Mouse (Mus musculus): ENCODE results near the gene Supt6.
A peak's percentile ranks its signal among the peaks of the same experiment; 100 is the strongest.

Gene Supt6

GRCm38 (mm10) chr11:78167257-78167959 lies 78.4 kb downstream of the Supt6 start:
- no peak for DNase-seq (ENCODE audit: low read depth)

DNA sequence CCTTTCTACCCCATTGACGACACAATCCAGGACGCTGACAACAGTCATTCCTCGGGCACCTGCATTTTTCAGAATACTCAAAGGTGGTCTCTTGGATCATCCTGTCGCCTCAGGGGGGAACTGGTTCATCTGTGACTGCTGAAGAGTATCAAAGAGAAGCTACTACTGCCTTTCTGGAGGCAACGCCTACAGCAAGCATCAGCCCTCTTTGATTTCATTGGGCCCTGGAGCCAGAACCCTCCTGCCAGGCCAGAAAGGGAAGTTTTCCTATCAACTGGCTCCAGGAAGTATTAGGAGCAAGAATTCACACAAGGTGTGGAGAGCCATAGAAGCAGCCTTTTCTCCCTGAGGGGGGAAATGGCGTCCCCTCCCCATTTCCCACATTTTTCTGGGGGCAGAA lies 79.1 kb downstream of the Supt6 start:
- no peak for DNase-seq (ENCODE audit: low read depth)

- DNase-seq (ENCODE audit: low read depth), result peak; percentile 61
These were observed 79.6 kb downstream of the Supt6 start for GRCm38 (mm10) chr11:78166161-78166560.

DNA sequence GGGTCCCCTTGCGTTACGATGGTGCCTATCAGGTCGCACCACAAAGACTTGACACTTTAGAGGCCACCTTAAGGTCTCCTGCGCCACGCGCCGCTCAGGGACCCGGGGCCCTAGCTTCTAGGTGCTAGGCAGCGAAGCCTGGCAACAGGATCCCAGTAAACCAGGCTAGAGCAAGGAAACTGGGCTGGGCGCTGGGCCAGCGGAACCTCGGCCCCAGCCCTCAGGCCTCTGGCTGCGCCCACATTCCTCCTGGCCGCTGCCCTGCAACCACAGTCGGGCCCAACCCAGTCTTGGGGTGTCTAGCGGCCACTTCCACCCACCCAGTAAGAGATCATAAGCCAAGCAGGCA lies 80.1 kb downstream of the Supt6 start:
- peak; percentile 78 for DNase-seq (ENCODE audit: low read depth)

GRCm38 (mm10) chr11:78164924-78165760 lies 80.6 kb downstream of the Supt6 start, which contains the start of gene Traf4:
TSS of gene Traf4 (minus strand) at chr11:78165589.
- peak; percentile 82 for DNase-seq (ENCODE audit: low read depth)

DNA sequence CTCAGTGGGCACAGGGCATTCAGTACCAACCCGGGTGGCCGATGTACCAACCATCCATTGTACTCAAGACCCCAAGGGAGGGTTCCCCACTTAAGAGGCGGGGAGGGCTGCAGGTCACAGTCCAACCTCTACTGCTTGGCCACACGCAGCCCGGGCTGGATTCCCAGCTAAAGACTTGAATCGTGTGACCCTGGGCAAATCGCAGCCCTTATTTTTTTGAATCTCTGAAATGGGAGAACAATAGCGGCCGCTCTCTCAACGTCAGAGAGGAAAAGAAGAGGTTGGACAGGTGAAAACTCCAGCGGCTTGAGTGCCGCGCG lies 81.2 kb downstream of the Supt6 start:
- peak; percentile 40 for DNase-seq (ENCODE audit: low read depth)

DNA sequence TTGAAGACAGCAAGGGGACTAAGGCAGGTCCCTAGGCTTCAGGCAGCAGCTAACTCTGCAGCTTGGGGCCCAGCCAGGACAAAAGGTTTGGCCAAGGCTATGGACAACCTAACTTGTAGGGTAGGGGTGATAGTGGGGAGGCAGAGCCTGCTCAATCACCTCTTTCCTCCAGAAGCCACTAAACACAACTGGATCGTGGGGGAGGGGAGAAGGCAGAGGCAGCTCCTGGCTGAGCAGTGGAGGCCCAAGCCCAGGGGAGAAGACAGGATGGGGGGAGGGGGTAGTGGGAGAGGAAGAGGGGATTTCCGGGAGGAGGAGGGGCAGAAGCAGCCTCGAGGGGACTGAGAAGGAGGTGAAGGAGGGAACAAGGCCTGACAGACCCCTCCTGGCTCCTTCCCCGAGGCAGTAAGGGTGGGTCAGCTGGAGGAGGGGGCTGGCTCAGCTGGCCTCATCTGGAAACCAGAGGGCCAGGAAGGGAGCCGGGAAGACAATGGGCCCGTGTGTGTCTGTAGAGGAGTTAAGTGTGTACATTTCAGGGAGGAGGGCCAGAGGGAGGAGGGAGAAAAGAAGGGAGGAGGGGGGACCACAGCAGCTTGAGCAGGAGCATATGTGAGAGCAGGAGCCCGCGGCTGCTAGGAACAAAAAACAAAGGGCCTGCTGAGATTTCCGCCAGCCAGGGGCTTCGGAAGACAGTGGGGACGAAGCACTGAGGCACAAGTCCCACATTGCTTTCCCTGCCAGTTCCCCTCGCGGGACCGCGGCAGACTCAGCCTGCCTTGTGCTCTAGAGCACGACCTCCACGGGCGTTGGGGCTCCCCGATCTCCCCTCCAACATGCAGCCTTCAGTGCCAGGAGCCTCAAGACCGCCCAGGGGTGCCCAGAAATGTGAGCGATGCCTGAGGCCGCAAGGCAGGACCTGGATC lies 81.8 kb downstream of the Supt6 start:
- peak; percentile 50 for DNase-seq (ENCODE audit: low read depth)

GRCm38 (mm10) chr11:78163045-78163444 lies 82.7 kb downstream of the Supt6 start:
- no peak for DNase-seq (ENCODE audit: low read depth)

DNA sequence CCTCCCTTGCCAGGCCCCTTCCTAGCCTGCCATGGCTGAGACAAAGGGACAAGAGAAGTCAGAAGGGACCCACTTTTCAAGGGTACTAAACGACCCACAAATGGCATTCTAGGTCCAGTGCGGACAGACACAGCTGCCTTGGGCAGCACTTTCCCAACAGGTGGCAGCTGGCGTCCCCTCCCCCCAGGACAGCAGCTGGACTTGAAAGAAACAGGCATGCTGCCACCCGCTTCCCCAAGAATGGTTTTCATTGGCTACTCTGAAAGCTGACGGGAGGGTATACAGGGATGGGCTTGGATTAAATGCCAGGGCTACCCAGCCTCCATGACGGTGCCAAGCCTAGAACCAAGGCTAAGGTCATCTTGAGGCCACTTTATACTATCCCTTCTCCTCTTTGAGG lies 83.3 kb downstream of the Supt6 start:
- no peak for DNase-seq (ENCODE audit: low read depth)

- DNase-seq (ENCODE audit: low read depth), result no peak
These were observed 83.8 kb downstream of the Supt6 start for GRCm38 (mm10) chr11:78161968-78162367.

GRCm38 (mm10) chr11:78161169-78161568 lies 84.6 kb downstream of the Supt6 start:
- no peak for DNase-seq (ENCODE audit: low read depth)

- DNase-seq (ENCODE audit: low read depth), result no peak
These were observed 85.1 kb downstream of the Supt6 start for GRCm38 (mm10) chr11:78160675-78161074.

DNA sequence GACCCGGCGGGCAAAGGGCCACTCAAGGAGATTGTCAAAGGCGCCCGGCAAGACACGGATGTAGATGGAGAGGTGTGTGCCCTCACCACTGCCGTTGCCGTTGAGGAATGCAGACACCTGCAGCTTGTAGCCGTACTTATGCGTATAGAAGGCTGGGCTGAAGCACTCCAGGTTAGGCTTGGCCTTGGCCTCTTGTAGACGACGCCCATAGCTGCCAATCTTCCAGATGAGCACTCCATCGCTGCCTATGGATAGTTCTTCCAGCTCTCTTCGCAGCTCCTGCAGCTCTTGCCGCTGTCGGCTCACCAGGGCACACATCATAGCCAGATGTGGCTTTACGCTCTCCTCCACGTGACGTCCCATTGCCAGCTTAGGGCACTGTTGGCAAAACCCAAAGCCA lies 85.6 kb downstream of the Supt6 start:
- DNase-seq (ENCODE audit: low read depth), result no peak

DNA sequence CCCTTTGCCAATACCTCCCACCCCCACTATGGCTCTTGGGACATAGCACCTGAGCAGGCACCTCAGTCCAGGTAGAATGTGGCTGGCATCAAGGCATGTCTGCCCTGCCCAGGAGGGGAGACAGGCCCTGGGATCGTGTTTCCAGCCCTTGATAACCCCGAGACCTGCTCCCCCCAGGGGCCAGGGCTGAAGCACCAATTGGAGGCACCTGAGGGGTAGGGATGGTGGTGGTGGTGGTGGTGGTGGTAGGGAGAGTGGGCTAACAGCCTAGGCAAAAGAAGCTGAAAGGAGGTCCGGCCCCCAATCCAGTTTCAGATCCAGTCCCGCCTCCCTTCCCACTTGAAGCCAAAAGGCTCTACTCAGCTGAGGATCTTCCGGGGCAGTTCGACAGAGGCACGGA lies 86.2 kb downstream of the Supt6 start:
- no peak for DNase-seq (ENCODE audit: low read depth)

DNA sequence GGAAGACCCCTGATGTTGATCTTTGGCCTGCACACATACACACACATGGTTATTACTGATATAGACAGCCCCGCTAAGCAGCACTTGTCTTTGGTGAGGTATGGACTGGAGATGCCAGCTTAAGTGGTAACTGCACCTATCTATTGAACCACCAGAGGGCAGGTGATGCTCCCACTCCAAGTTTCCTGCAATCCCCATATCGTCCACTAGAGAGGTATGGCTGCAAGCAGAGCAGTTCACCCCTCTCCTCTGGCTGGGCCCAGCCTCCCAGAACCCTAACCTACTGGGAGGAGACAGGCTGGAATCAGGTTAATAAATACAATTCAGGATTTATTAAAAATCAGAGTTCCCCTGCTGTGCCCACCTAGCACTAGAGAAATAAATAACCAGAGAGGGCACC lies 86.7 kb downstream of the Supt6 start:
- DNase-seq (ENCODE audit: low read depth), result peak; percentile 92

All from 416B (cell line).